Mouse (Mus musculus): ENCODE data around the gene Cym.

The Cym gene

GRCm38 (mm10) chr3:107162741-107163140 is 58.8 kb downstream of the Cym start:
- no peak for DNase-seq (ENCODE audit: low spot score)

All from yolk sac, embryonic 10.5 days (tissue).